Mouse (Mus musculus) midbrain, embryonic 15.5 days (tissue): Measurements from ENCODE around the gene Osbpl5. TPM values are rescaled to one million over a fixed set of nuclear protein-coding genes. Genes with fewer than 3 reads are reported as not detected.

ENCODE experiments used
- ATAC-seq: fragments of 200-750 bp; cut with Nextera tagmentation; replicated peaks from 2 replicates; pipeline ENCODE4 v1.8.0; 2017; ENCODE audit warnings: moderate TSS enrichment
- H3K27ac ChIP-seq: fragments of 300-500 bp; sonication (generic); 2 replicates; pipeline ENCODE4 v1.5.1; 2015; ENCODE audit warnings: mild to moderate bottlenecking, inconsistent platforms
- H3K27me3 ChIP-seq: fragments of 300-500 bp; sonication (generic); replicated peaks from 2 replicates; pipeline ENCODE4 v1.6.1; 2015; ENCODE audit warnings: inconsistent platforms
- H3K36me3 ChIP-seq: fragments of 300-500 bp; sonication (generic); replicated peaks from 2 replicates; pipeline ENCODE4 v1.6.1; 2015; ENCODE audit warnings: inconsistent platforms
- H3K4me1 ChIP-seq: fragments of 300-500 bp; sonication (generic); 2 replicates; pipeline ENCODE4 v1.6.1; 2015; ENCODE audit warnings: inconsistent platforms
- H3K4me2 ChIP-seq: fragments of 300-500 bp; sonication (generic); 2 replicates; pipeline ENCODE4 v1.6.1; 2015; ENCODE audit warnings: inconsistent platforms, mild to moderate bottlenecking, moderate library complexity
- H3K4me3 ChIP-seq: fragments of 300-500 bp; sonication (generic); 2 replicates; pipeline ENCODE4 v1.5.1; 2015; ENCODE audit warnings: mild to moderate bottlenecking, inconsistent platforms
- H3K9ac ChIP-seq: fragments of 300-500 bp; sonication (generic); 2 replicates; pipeline ENCODE4 v1.6.1; 2015; ENCODE audit warnings: mild to moderate bottlenecking, inconsistent platforms
- H3K9me3 ChIP-seq: fragments of 300-500 bp; sonication (generic); 2 replicates; pipeline ENCODE4 v1.6.1; 2016; ENCODE audit warnings: inconsistent platforms
- WGBS: fragments of 180-500 bp; shearing (Covaris S2); methylation state at CpG from one replicate; pipeline ENCODE4 v1.1.7; 2015; ENCODE audit warnings: mixed read lengths; 5-methylcytosine and 5-hydroxymethylcytosine counted together
- polyA plus RNA-seq: library from polyadenylated mRNA; unstranded; fragments of >200 nt; fragmentation: Nextera tagmentation; extraction: Ambion mirVana; gene quantifications from 2 replicates; pipeline ENCODE4 v1.2.1, GENCODE M21; 2015

Osbpl5 gene
- polyA plus RNA-seq, 1 experiment from 2014 or later, result 44.0 TPM

DNA sequence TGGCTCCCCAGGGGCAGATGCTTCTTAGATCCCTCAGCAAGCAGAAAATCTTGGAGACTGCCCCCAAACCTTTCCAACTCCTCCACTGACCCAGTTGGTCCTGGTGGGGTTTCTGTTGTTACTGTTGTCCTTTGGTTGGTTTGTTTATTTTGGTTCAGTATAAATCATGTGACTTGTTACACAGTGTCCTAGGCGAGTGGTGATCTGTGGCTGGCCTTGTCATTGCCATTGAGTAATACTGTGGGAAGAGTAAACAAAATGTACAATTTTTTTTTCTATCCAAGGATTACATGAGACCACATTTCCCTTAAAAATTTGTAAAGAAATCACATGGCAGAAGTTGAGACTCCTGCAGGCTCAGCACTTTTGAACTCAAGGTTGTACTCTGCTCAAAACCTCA, 12.7 kb upstream of the Osbpl5 start:
- Histone ChIP-seq H3K27me3 (peaks cover 11% of the 10 kb centered on the region; the same call in 1 of the 2 replicates), H3K4me3 (no peak overlapping the region), H3K36me3 (no peaks in the 10 kb centered on the region), H3K9ac (no peak overlapping the region), H3K27ac (no peak overlapping the region), H3K4me1 (no peaks in the 10 kb centered on the region; the same call in 1 of the 2 replicates), H3K4me2 (no peak overlapping the region), H3K9me3 (no peaks in the 10 kb centered on the region)
- ATAC-seq, result no peak
- 59% methylated on average over 1 of the region's 1 CpGs for WGBS

DNA sequence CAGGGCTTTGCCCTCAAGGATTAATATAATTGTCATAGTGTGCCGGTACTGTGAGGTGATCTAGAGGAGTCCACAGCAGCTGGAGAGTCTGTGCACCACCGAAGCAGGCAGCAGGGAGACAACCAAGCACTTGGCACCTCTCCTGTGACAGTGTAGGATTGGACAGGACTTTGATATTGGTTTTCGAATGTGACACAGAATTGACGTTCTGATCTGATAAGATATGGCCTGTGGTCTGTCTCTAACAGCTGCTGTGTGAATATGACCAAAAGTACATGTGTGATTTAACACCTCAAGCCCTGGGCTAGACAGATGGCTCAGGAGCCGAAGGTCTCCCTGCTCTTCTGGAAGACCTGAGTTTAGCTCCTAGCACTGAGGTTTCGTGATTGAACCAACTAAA, 11.5 kb upstream of the Osbpl5 start:
- Histone ChIP-seq H3K4me2 (no peak overlapping the region), H3K27ac (no peak overlapping the region), H3K9ac (no peak overlapping the region), H3K4me1 (no peaks in the 10 kb centered on the region; the same call in 1 of the 2 replicates), H3K27me3 (peaks cover 11% of the 10 kb centered on the region; the same call in 1 of the 2 replicates), H3K9me3 (no peaks in the 10 kb centered on the region), H3K36me3 (no peaks in the 10 kb centered on the region), H3K4me3 (no peak overlapping the region)
- 79% methylated on average over 6 of the region's 6 CpGs for WGBS
- no peak for ATAC-seq

DNA sequence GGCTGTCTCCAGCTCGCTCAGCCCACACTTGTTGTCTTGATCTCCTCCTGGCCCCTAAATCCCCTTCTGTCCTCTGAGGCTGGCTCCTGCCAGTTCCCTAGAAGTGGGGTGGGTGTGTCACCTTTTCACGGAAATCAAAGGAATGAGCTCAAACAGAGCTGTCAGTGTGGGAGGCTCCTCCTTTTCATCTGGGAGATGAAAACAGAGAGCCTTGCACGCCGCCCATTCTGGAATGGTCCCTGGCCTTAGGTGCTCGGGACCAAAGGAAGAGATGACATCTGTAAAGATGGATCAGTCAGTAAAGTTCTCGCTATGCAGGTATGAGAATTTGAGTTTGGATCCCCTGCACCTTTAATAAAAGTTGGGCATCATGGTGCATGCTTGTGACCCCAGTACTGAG, 10.1 kb upstream of the Osbpl5 start, which contains the start of gene Mrgprg:
Gene Mrgprg (minus strand): TSS at position 101 of the 400 bp plus-strand sequence.
- Histone ChIP-seq H3K4me1 (no peaks in the 10 kb centered on the region; the same call in 1 of the 2 replicates), H3K4me2 (no peak within 1 kb of the TSS), H3K27ac (no peak within 1 kb of the TSS), H3K9ac (no peak within 1 kb of the TSS), H3K9me3 (no peaks in the 10 kb centered on the region), H3K27me3 (peaks cover 11% of the 10 kb centered on the region; the same call in 1 of the 2 replicates), H3K4me3 (no peak within 1 kb of the TSS), H3K36me3 (no peaks in the 10 kb centered on the region)
- no peak for ATAC-seq
- 41% methylated on average over 6 of the region's 6 CpGs for WGBS

DNA sequence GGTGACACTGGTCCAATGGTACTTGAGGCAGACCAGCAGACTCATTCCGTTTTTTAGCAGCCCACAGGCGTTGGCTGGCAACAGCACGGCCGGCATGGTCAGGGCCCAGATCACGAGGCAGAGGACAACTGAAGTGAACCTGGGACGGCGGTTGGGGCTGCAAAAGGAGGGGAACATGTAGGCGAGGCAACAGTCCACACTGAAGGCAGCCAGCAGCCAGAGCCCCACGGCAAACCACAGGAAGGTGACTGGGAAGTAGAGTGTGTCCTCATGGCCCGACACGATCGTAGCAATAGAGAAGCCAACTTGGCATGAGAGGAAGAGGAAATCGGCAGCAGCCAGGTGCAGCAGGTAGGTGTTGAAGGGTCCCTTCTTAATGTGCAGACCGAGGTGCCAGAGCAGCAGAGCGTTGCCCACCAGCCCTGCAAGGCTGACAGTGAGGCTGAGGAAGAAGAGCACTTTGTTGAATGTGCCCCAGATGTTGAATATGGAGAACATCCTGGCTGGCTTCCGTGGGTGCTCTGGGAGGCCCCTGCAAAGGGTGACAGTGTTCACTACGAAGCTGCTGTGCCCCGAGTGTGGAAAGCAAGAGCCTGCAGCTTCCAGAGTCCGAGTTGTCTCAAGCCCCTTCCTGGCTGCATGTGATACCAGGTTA, 8.2 kb upstream of the Osbpl5 start:
- no peak overlapping the region for H3K4me2 ChIP-seq
- H3K36me3 ChIP-seq, result no peaks in the 10 kb centered on the region
- ATAC-seq, result no peak
- H3K9ac ChIP-seq, result no peak overlapping the region
- H3K27ac ChIP-seq, result no peak overlapping the region
- peaks cover 11% of the 10 kb centered on the region; the same call in 1 of the 2 replicates for H3K27me3 ChIP-seq
- no peak overlapping the region for H3K4me3 ChIP-seq
- 72% methylated on average over 19 of the region's 19 CpGs for WGBS
- H3K4me1 ChIP-seq, result no peaks in the 10 kb centered on the region; the same call in 1 of the 2 replicates
- H3K9me3 ChIP-seq, result no peaks in the 10 kb centered on the region

DNA sequence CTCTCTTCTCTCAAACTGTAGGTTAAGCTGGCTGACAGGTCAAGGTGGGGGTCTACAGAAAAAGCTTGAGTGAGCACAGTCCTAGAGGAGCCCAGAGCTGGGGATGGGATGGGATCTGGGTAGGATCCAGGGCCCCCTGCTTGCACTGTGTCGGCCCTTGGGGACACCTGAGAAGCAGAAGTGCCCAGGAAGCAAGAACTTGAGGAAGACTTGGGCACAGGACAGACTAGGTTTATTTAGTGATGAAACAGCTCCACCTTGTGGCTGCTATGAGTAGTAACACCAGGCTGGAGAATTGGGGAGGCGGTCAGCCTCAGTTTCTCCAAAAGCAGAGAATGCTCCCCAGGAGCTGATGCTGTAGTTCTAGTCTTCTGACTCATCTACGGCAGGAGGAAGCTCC, 7.0 kb upstream of the Osbpl5 start:
- no peak overlapping the region for H3K4me3 ChIP-seq
- WGBS, result 16% methylated on average over 3 of the region's 3 CpGs
- no peaks in the 10 kb centered on the region for H3K4me1 ChIP-seq
- H3K27ac ChIP-seq, result no peak overlapping the region
- peak; percentile 45; the same call in 1 of the 2 replicates for ATAC-seq
- H3K9me3 ChIP-seq, result no peaks in the 10 kb centered on the region
- no peak overlapping the region for H3K4me2 ChIP-seq
- no peak overlapping the region for H3K9ac ChIP-seq
- H3K27me3 ChIP-seq, result peaks cover 16% of the 10 kb centered on the region; the same call in 1 of the 2 replicates
- H3K36me3 ChIP-seq, result no peaks in the 10 kb centered on the region

DNA sequence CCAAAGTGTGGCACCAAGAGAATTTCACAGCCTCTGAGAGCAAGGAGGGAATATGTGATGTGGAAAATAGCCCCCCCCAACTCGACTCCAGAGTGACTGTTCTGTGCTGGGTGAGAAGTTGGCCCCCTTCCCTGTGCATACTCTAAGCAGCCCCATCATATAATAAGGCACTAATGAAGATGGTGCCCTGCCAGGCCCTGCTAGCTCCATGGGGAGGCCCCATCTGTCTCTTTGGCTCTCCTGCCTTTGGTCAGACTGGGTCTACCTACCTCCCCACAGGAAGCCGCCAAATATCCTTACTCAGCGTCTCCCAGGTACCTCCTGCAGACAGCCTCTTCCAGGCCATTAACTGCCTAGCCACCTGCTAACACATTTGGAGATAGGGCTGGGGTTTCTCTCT, 2.2 kb upstream of the Osbpl5 start:
- H3K36me3 ChIP-seq, result no peaks in the 10 kb centered on the region
- WGBS, result 69% methylated on average over 3 of the region's 3 CpGs
- ATAC-seq, result no peak
- H3K9me3 ChIP-seq, result no peaks in the 10 kb centered on the region
- no peak overlapping the region for H3K4me3 ChIP-seq
- no peak overlapping the region for H3K27ac ChIP-seq
- no peak overlapping the region for H3K9ac ChIP-seq
- peaks cover 10% of the 10 kb centered on the region for H3K4me1 ChIP-seq
- H3K27me3 ChIP-seq, result peaks cover 19% of the 10 kb centered on the region
- no peak overlapping the region for H3K4me2 ChIP-seq

DNA sequence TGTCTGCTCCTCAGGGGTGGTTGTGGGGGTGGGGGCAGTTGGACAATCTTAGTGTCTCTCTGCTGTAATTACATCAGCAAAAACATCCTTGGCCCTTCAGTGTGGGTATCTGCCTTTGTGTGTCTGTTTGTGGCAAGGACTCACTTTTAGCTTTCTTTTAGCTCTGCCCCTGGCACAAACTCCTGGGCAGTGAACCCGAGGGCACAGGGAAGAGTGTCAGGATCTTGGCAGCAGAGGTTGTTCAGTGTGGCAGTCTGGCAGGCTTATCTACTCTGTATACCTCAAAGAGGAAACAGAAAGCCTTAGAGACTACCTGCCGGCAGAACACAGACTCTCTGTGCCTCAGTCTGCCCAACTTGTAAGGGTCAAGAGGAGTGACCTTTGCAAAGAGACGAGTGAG, 911 bp upstream of the Osbpl5 start:
- H3K4me1 ChIP-seq, result peaks cover 10% of the 10 kb centered on the region
- H3K9me3 ChIP-seq, result no peaks in the 10 kb centered on the region
- ATAC-seq, result no peak
- WGBS, result 73% methylated on average over 3 of the region's 3 CpGs
- no peaks in the 10 kb centered on the region for H3K36me3 ChIP-seq
- peaks cover 19% of the 10 kb centered on the region for H3K27me3 ChIP-seq
- no peak overlapping the region for H3K9ac ChIP-seq
- no peak overlapping the region for H3K4me3 ChIP-seq
- H3K4me2 ChIP-seq, result no peak overlapping the region
- H3K27ac ChIP-seq, result no peak overlapping the region

DNA sequence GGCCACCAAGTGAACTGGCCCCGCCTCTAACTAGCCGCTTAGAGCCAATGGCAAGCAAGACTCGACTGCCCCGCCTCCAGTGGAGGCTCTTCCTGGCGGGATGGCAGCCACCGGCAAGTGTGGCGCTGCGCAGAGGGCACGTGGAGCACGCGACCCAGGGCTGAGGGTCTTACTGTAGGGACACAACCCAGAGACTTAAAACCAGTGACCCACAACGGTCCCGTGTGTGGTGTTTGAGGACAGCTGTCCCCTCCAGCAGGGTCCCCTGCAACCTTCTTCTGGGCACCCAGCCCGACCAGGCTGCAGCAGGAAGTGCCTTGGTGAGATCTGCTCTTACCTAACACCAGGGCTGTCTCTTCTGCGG, 224 bp upstream of the Osbpl5 start:
- peak overlapping the region; percentile 81 for H3K4me2 ChIP-seq
- H3K9me3 ChIP-seq, result no peaks in the 10 kb centered on the region
- H3K27ac ChIP-seq, result no peak overlapping the region
- no peaks in the 10 kb centered on the region for H3K36me3 ChIP-seq
- H3K27me3 ChIP-seq, result peaks cover 19% of the 10 kb centered on the region
- peak overlapping the region; percentile 37 for H3K4me3 ChIP-seq
- H3K4me1 ChIP-seq, result peaks cover 10% of the 10 kb centered on the region
- H3K9ac ChIP-seq, result peak overlapping the region; percentile 9; the same call in 1 of the 2 replicates
- WGBS, result under 1% methylated on average over 15 of the region's 15 CpGs
- ATAC-seq, result peak; percentile 91

DNA sequence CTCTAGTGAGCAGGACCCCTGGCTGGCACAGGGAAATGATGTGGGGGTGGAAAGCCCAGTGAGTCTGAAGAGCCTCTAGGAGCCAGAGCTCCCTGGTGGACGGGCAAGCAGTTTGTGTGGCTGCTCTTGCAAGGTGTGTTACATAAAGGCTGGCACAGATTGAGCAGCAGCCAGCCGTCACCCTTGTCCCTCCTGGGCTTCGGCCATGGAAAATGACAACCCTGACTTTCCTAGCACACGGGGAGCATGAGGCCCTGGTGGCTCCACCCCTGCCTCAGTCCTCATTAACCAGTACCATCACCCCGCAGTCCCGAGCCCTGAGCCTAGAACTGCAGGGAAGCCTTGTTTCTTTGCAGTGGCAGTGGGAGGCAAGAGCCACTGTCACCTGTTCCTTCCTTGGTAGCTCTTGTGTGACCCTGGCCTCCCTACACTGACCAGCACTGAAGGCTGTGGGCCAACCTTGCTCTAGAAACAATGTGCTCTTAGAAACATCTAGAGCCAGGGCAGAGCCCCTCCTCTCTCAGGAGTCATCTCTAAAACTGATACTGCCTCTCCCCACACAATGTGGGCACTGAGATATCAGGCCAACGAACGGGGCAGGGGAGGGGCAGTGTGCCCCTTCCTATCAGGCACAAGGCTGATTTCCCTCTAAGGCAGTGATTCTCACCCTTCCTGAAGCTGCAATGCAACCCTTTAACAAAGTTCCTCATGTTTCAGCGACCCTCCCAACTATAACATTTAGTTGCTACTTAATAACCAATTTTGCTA, 1.2 kb downstream of the Osbpl5 start:
- Histone ChIP-seq H3K4me1 (peaks cover 10% of the 10 kb centered on the region), H3K36me3 (no peaks in the 10 kb centered on the region), H3K9me3 (no peaks in the 10 kb centered on the region), H3K9ac (no peak overlapping the region), H3K4me3 (no peak overlapping the region), H3K27ac (no peak overlapping the region), H3K4me2 (no peak overlapping the region), H3K27me3 (peaks cover 19% of the 10 kb centered on the region)
- 74% methylated on average over 9 of the region's 9 CpGs for WGBS
- no peak for ATAC-seq

DNA sequence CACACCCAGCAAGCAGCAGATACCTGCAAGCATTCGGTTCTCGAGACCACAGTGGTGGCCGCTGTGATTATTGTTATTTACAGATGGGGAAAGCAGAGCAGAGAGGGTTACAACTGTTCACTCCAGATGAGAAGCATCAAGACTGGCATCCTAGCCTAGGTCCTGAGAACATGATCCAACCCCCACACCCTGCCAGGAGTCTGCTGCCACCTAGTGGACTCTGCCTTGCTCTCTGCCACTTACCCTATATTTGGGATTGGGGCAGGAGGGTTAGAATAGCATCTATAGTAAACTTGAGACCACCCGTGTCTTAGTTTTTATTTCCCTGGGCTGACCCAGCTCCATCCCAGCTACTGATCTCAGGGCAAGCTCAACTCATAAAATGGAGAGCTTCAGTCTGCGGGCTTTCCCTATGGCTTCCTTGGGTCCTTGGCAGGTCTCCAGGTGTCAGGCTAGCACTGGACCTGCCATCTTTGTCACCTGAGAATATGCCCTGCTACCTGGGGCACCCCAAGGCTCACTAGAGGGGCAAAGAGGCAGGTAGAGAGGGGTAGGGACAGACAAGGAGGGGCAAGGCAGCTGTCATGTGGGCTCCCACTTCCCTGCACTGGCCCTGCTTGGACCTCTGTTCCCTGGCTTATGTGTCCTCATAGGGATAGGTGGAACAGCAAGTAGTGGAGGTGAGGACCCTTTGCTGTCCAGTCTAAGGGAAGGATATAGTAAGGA, 2.6 kb downstream of the Osbpl5 start:
- H3K9ac ChIP-seq, result no peak overlapping the region
- H3K4me1 ChIP-seq, result peaks cover 10% of the 10 kb centered on the region
- no peak for ATAC-seq
- H3K27me3 ChIP-seq, result peaks cover 18% of the 10 kb centered on the region
- no peak overlapping the region for H3K27ac ChIP-seq
- H3K36me3 ChIP-seq, result no peaks in the 10 kb centered on the region
- 44% methylated on average over 5 of the region's 5 CpGs for WGBS
- H3K9me3 ChIP-seq, result no peaks in the 10 kb centered on the region
- H3K4me2 ChIP-seq, result no peak overlapping the region
- H3K4me3 ChIP-seq, result no peak overlapping the region

DNA sequence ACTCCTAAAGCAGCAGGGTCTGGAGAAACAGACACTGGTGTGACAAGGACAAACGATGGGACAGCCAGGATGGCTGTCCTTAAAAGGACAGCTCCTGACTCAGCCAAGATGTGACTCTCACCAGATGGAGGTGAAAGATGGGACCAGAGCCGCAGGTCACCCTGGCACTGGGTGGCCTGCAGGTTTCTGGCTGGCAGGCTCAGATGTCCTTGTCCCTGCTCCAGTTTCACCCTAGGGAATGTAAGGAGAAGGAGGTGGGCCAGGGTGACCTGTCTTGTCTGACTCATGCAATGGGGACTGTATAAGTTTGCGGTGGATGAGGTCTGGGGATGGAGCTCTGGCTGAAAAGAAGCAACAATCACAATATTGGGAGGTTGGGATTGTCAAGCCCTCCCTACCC, 4.2 kb downstream of the Osbpl5 start:
- H3K4me2 ChIP-seq, result no peak overlapping the region
- peaks cover 18% of the 10 kb centered on the region for H3K4me1 ChIP-seq
- peaks cover 14% of the 10 kb centered on the region for H3K27me3 ChIP-seq
- 89% methylated on average over 3 of the region's 3 CpGs for WGBS
- H3K4me3 ChIP-seq, result no peak overlapping the region
- no peak overlapping the region for H3K27ac ChIP-seq
- no peak overlapping the region for H3K9ac ChIP-seq
- no peaks in the 10 kb centered on the region for H3K36me3 ChIP-seq
- H3K9me3 ChIP-seq, result no peaks in the 10 kb centered on the region
- no peak for ATAC-seq

DNA sequence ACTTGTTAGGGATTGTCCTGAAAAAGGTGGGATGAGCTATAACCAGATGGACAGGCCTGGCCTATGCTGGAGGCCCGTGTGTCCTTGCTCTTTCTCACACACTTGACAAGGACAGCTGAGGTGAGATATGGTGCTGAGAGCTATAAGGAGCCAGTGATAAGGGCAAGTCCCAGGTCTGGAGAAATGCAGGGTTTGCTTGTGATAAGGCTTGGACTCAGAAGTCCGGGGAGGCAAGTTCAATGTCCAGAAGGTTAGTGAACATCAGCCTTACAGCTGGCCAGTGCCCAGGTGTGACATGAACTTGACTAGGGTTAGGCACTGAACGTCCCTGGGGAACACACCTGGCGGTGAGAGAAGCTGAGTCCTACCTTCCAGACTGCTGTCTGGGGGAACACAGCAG, 4.7 kb downstream of the Osbpl5 start:
- no peak overlapping the region for H3K9ac ChIP-seq
- H3K4me3 ChIP-seq, result no peak overlapping the region
- H3K27ac ChIP-seq, result no peak overlapping the region
- H3K27me3 ChIP-seq, result peaks cover 14% of the 10 kb centered on the region
- no peaks in the 10 kb centered on the region for H3K36me3 ChIP-seq
- no peaks in the 10 kb centered on the region for H3K9me3 ChIP-seq
- H3K4me1 ChIP-seq, result peaks cover 15% of the 10 kb centered on the region
- WGBS, result 73% methylated on average over 4 of the region's 4 CpGs
- ATAC-seq, result no peak
- no peak overlapping the region for H3K4me2 ChIP-seq
